Mouse (Mus musculus) C2C12 (cell line): ENCODE measurements around the gene Klhl22.

Experiments
- CTCF ChIP-seq: IDR thresholded peaks from one replicate; pipeline ENCODE4 v1.5.1; 2011; ENCODE audit not compliant: control insufficient read depth, insufficient read depth, insufficient read length
- MYOG ChIP-seq: IDR thresholded peaks from one replicate; pipeline ENCODE4 v1.6.1; 2011; ENCODE audit not compliant: control insufficient read depth, insufficient read length; ENCODE audit errors: extremely low read depth
- USF1 ChIP-seq: IDR thresholded peaks from one replicate; pipeline ENCODE4 v1.6.1; 2011; ENCODE audit warnings: low read depth, mild to moderate bottlenecking, control low read depth, moderate library complexity

- TF ChIP-seq CTCF = no peak
- TF ChIP-seq MYOG = no peak
- TF ChIP-seq USF1 = no peak
These were observed 38.2 kb upstream of the Klhl22 start for GRCm38 (mm10) chr16:17721114-17721808.
